Mouse (Mus musculus): ENCODE results near the gene Rimkla. TPM values are rescaled to one million over a fixed set of nuclear protein-coding genes. Genes with fewer than 3 reads are reported as not detected.

Gene Rimkla
- polyA plus RNA-seq, 1 experiment from 2014 or later = 4.6 TPM

GRCm38 (mm10) chr4:119489666-119490065, 2.8 kb downstream of the Rimkla start:
- H3K27me3 ChIP-seq (ENCODE audit: control insufficient read depth, insufficient read depth, low read length) = peaks cover 14% of the 10 kb centered on the region
- WGBS = 88% methylated on average over 10 of the region's 10 CpGs
- no peaks in the 10 kb centered on the region for H3K36me3 ChIP-seq (ENCODE audit: control insufficient read depth, insufficient read depth)
- H3K4me3 ChIP-seq (ENCODE audit: low read length) = no peak overlapping the region
- no peak for ATAC-seq (replicated peaks; ENCODE audit: extremely low read depth, insufficient read depth, low FRiP score)
- H3K4me1 ChIP-seq (ENCODE audit: control insufficient read depth, insufficient read depth, low read length) = 0 out of 2 replicates have a peak, but pooled peaks cover 2% of the 10 kb centered on the region
- no peak overlapping the region for H3K27ac ChIP-seq (ENCODE audit: low read length)
- H3K9ac ChIP-seq (ENCODE audit: low read length) = no peak overlapping the region
- H3K9me3 ChIP-seq (replicated peaks; ENCODE audit: control insufficient read depth, low read length) = peaks cover 4% of the 10 kb centered on the region
- no peak overlapping the region for H3K4me2 ChIP-seq (ENCODE audit: low read depth, low read length)

- Histone ChIP-seq H3K4me1 (ENCODE audit: control insufficient read depth, insufficient read depth, low read length) (no peaks in the 10 kb centered on the region), H3K27me3 (ENCODE audit: control insufficient read depth, insufficient read depth, low read length) (no peaks in the 10 kb centered on the region), H3K36me3 (ENCODE audit: control insufficient read depth, insufficient read depth) (no peaks in the 10 kb centered on the region), H3K9ac (ENCODE audit: low read length) (no peak overlapping the region), H3K27ac (ENCODE audit: low read length) (no peak overlapping the region), H3K4me3 (ENCODE audit: low read length) (no peak overlapping the region), H3K4me2 (ENCODE audit: low read depth, low read length) (no peak overlapping the region), H3K9me3 (replicated peaks; ENCODE audit: control insufficient read depth, low read length) (no peaks in the 10 kb centered on the region)
- 67% methylated on average over 7 of the region's 7 CpGs for WGBS
- ATAC-seq (replicated peaks; ENCODE audit: extremely low read depth, insufficient read depth, low FRiP score) = no peak
These were observed 7.5 kb downstream of the Rimkla start for GRCm38 (mm10) chr4:119484882-119485281.

- no peak overlapping the region for H3K4me2 ChIP-seq (ENCODE audit: low read depth, low read length)
- no peaks in the 10 kb centered on the region for H3K9me3 ChIP-seq (replicated peaks; ENCODE audit: control insufficient read depth, low read length)
- H3K27ac ChIP-seq (ENCODE audit: low read length) = no peak overlapping the region
- ATAC-seq (replicated peaks; ENCODE audit: extremely low read depth, insufficient read depth, low FRiP score) = peak; percentile 49
- WGBS = 57% methylated on average over 9 of the region's 9 CpGs
- H3K4me3 ChIP-seq (ENCODE audit: low read length) = no peak overlapping the region
- no peak overlapping the region for H3K9ac ChIP-seq (ENCODE audit: low read length)
- H3K27me3 ChIP-seq (ENCODE audit: control insufficient read depth, insufficient read depth, low read length) = no peaks in the 10 kb centered on the region
- no peaks in the 10 kb centered on the region for H3K4me1 ChIP-seq (ENCODE audit: control insufficient read depth, insufficient read depth, low read length)
- H3K36me3 ChIP-seq (ENCODE audit: control insufficient read depth, insufficient read depth) = no peaks in the 10 kb centered on the region
These were observed 9.4 kb downstream of the Rimkla start for GRCm38 (mm10) chr4:119483051-119483450.

- no peak overlapping the region for H3K27ac ChIP-seq (ENCODE audit: low read length)
- ATAC-seq (replicated peaks; ENCODE audit: extremely low read depth, insufficient read depth, low FRiP score) = no peak
- no peaks in the 10 kb centered on the region for H3K36me3 ChIP-seq (ENCODE audit: control insufficient read depth, insufficient read depth)
- 21% methylated on average over 5 of the region's 5 CpGs for WGBS
- H3K9ac ChIP-seq (ENCODE audit: low read length) = no peak overlapping the region
- no peaks in the 10 kb centered on the region for H3K27me3 ChIP-seq (ENCODE audit: control insufficient read depth, insufficient read depth, low read length)
- H3K4me1 ChIP-seq (ENCODE audit: control insufficient read depth, insufficient read depth, low read length) = no peaks in the 10 kb centered on the region
- H3K9me3 ChIP-seq (replicated peaks; ENCODE audit: control insufficient read depth, low read length) = no peaks in the 10 kb centered on the region
- no peak overlapping the region for H3K4me2 ChIP-seq (ENCODE audit: low read depth, low read length)
- H3K4me3 ChIP-seq (ENCODE audit: low read length) = no peak overlapping the region
These were observed 19.3 kb downstream of the Rimkla start for GRCm38 (mm10) chr4:119473150-119473549.

DNA sequence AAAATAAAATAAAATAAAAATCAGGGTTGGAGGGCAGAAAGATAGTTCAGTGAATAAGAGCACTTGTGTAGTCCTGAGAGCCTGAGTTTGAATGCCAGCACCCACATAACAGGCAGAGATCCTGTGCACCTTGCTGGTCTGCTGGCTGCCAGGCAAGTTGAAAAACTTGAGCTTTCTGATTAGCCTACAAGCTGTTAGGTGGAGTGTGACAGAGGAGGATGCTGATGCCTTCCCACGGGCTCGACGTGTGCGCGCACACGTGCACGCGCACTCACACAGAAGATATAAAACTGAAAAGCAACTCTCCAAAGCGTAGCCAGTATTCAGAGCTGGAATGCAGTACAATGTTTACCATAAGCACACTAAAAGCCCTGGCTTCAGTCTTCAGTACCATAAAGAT, 19.9 kb downstream of the Rimkla start:
- H3K27ac ChIP-seq (ENCODE audit: low read length) = no peak overlapping the region
- no peaks in the 10 kb centered on the region for H3K9me3 ChIP-seq (replicated peaks; ENCODE audit: control insufficient read depth, low read length)
- no peaks in the 10 kb centered on the region for H3K4me1 ChIP-seq (ENCODE audit: control insufficient read depth, insufficient read depth, low read length)
- no peaks in the 10 kb centered on the region for H3K36me3 ChIP-seq (ENCODE audit: control insufficient read depth, insufficient read depth)
- H3K27me3 ChIP-seq (ENCODE audit: control insufficient read depth, insufficient read depth, low read length) = no peaks in the 10 kb centered on the region
- H3K9ac ChIP-seq (ENCODE audit: low read length) = no peak overlapping the region
- no peak overlapping the region for H3K4me2 ChIP-seq (ENCODE audit: low read depth, low read length)
- H3K4me3 ChIP-seq (ENCODE audit: low read length) = no peak overlapping the region
- no peak for ATAC-seq (replicated peaks; ENCODE audit: extremely low read depth, insufficient read depth, low FRiP score)
- WGBS = 82% methylated on average over 9 of the region's 9 CpGs

GRCm38 (mm10) chr4:119467720-119468380, 24.6 kb downstream of the Rimkla start:
- H3K27me3 ChIP-seq (ENCODE audit: control insufficient read depth, insufficient read depth, low read length) = no peaks in the 10 kb centered on the region
- no peak overlapping the region for H3K27ac ChIP-seq (ENCODE audit: low read length)
- H3K36me3 ChIP-seq (ENCODE audit: control insufficient read depth, insufficient read depth) = no peaks in the 10 kb centered on the region
- peaks cover 12% of the 10 kb centered on the region for H3K4me1 ChIP-seq (ENCODE audit: control insufficient read depth, insufficient read depth, low read length)
- no peak for ATAC-seq (replicated peaks; ENCODE audit: extremely low read depth, insufficient read depth, low FRiP score)
- no peaks in the 10 kb centered on the region for H3K9me3 ChIP-seq (replicated peaks; ENCODE audit: control insufficient read depth, low read length)
- no peak overlapping the region for H3K9ac ChIP-seq (ENCODE audit: low read length)
- no peak overlapping the region for H3K4me2 ChIP-seq (ENCODE audit: low read depth, low read length)
- WGBS = 81% methylated on average over 16 of the region's 16 CpGs
- no peak overlapping the region for H3K4me3 ChIP-seq (ENCODE audit: low read length)

- ATAC-seq (replicated peaks; ENCODE audit: extremely low read depth, insufficient read depth, low FRiP score) = no peak
- Histone ChIP-seq H3K9me3 (replicated peaks; ENCODE audit: control insufficient read depth, low read length) (no peaks in the 10 kb centered on the region), H3K27me3 (ENCODE audit: control insufficient read depth, insufficient read depth, low read length) (no peaks in the 10 kb centered on the region), H3K4me3 (ENCODE audit: low read length) (no peak overlapping the region), H3K9ac (ENCODE audit: low read length) (no peak overlapping the region), H3K36me3 (ENCODE audit: control insufficient read depth, insufficient read depth) (no peaks in the 10 kb centered on the region), H3K4me1 (ENCODE audit: control insufficient read depth, insufficient read depth, low read length) (peaks cover 26% of the 10 kb centered on the region), H3K27ac (ENCODE audit: low read length) (no peak overlapping the region), H3K4me2 (ENCODE audit: low read depth, low read length) (no peak overlapping the region)
- WGBS = 92% methylated on average over 5 of the region's 5 CpGs
These were observed 26.6 kb downstream of the Rimkla start for GRCm38 (mm10) chr4:119465841-119466240.

DNA sequence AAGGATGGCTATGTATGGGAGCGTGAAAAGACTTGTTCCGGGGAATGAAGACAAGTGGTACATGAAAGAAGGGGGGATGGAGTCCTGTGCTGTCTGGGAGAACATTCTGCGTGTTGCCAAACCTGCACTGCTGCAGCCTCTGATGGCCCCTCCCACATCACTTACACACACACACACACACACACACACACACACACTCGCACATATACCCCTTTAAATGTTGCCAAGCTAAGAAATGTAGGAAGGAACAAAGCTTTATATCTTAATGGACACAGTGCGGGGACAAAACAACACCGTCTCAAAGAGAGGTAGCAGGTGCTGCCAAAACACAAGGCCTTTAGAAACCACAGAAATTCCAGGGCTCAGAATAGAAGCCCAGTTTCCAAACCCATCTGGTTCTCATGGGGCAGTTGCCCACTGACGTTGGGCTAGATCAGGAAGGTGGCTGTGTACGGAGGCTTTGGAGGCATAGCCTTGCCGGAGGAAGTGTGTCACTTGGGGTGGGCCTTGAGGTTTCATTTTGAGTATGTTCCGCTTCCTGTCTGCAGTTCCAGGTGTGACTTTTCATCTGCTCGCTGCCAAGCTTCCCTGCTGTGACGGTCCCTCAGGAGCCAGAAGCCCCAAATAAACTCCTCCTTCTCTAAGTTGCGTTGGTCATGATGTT, 28.5 kb downstream of the Rimkla start:
- H3K4me2 ChIP-seq (ENCODE audit: low read depth, low read length) = no peak overlapping the region
- H3K27me3 ChIP-seq (ENCODE audit: control insufficient read depth, insufficient read depth, low read length) = no peaks in the 10 kb centered on the region
- 55% methylated on average over 13 of the region's 13 CpGs for WGBS
- H3K4me1 ChIP-seq (ENCODE audit: control insufficient read depth, insufficient read depth, low read length) = peaks cover 26% of the 10 kb centered on the region
- no peak; the same call in 1 of the 2 replicates for ATAC-seq (replicated peaks; ENCODE audit: extremely low read depth, insufficient read depth, low FRiP score)
- no peak overlapping the region for H3K4me3 ChIP-seq (ENCODE audit: low read length)
- no peak overlapping the region for H3K9ac ChIP-seq (ENCODE audit: low read length)
- no peaks in the 10 kb centered on the region for H3K36me3 ChIP-seq (ENCODE audit: control insufficient read depth, insufficient read depth)
- H3K27ac ChIP-seq (ENCODE audit: low read length) = peak overlapping the region; percentile 81
- no peaks in the 10 kb centered on the region for H3K9me3 ChIP-seq (replicated peaks; ENCODE audit: control insufficient read depth, low read length)

DNA sequence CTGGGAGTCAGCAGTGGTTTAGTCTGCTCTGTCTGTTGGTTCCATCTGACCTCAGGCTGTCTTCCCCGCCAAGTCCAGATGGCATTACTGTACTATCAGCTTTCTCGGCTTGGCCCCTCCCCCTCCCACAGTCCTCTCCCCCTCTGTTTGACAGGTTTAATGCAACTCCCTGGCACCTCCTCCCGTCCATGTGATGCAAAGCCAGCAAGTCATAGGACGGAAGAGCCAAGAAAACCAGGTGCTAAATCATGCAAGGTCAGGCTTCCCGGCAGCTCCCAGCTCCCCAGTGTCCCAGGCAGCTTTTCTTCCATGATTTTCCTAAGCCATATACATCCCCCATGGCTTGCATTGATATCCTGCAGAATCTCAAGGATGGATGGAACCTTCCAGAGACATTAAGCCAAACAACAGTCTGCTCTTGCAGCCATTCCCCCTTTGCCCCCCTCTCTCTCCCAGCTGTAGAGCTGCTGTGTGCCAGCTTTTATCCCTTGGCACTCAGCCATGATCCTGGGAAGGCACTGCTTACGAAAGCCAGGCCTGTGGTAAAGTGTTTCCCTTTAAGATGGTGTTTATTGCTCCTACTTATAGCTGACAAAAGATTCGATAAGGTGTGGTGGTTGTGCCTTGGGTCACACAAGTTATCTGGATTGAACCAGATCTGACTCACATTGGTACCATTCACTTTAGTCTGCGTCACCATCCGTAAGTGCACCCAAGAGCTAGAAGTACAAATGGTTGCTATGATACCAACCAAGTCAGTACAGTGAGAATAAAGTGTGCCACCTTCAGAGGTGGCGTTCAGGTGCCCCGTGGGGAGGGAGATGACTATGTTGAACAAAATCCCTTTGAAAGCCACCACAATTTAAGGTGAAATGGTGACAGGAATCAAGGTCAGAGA, 29.3 kb downstream of the Rimkla start:
- 20% methylated on average over 11 of the region's 11 CpGs for WGBS
- Histone ChIP-seq H3K4me3 (ENCODE audit: low read length) (no peak overlapping the region), H3K4me1 (ENCODE audit: control insufficient read depth, insufficient read depth, low read length) (peaks cover 26% of the 10 kb centered on the region), H3K36me3 (ENCODE audit: control insufficient read depth, insufficient read depth) (no peaks in the 10 kb centered on the region), H3K9ac (ENCODE audit: low read length) (no peak overlapping the region), H3K9me3 (replicated peaks; ENCODE audit: control insufficient read depth, low read length) (no peaks in the 10 kb centered on the region), H3K4me2 (ENCODE audit: low read depth, low read length) (peak overlapping the region; percentile 46), H3K27ac (ENCODE audit: low read length) (peak overlapping the region; percentile 81), H3K27me3 (ENCODE audit: control insufficient read depth, insufficient read depth, low read length) (no peaks in the 10 kb centered on the region)
- peak; percentile 83 for ATAC-seq (replicated peaks; ENCODE audit: extremely low read depth, insufficient read depth, low FRiP score)
